Mouse (Mus musculus): Measurements from ENCODE around the gene H1foo. TPM values are rescaled to one million over a fixed set of nuclear protein-coding genes. Genes with fewer than 3 reads are reported as not detected.

The H1foo gene
- total RNA-seq, 2 experiments from 2014 or later, result not detected

DNA sequence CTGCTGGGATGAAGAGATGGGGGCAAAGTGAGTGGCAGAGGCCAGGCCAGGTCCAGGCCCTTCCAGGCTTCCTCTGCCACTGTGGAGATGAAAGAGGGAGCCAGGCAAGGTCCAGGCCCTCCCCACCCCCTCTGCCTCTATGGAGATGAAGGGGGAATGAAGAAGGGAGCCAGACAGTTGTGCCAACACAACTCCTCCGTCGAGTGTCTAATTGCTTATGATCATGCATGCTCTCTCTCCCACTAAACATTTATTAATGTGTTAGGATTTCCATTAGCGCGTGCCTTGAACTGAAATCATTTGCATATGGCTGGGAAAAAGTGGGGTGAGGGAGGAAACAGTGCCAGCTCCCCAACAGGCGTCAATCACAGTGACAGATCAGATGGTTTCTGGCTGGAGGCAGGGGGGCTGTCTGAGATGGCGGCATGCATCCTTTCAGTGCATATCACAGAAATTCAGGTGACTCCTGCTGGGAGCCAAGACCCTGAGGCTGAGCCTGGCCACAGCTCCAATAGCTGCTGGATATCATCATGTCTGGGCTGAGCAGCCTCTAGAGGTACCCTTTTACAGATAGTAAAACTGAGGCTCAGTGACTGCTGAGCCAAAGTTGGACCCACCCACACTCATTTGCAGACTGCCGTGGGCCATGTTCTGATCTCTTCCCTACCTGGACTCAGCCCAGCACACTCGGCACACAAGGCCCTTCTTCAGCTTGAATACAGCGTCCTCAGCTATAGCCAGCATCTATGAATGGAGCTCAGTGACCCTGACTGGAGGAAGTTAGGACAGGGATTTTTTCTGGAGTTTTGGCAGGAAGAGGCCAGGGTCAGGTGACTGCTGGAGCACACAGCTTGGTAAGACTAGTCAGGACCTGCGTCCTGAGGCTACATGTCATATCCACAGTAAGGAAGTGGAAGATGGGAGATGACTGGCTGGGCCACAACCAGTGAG, 17.2 kb upstream of the H1foo start:
- no peak for DNase-seq

DNA sequence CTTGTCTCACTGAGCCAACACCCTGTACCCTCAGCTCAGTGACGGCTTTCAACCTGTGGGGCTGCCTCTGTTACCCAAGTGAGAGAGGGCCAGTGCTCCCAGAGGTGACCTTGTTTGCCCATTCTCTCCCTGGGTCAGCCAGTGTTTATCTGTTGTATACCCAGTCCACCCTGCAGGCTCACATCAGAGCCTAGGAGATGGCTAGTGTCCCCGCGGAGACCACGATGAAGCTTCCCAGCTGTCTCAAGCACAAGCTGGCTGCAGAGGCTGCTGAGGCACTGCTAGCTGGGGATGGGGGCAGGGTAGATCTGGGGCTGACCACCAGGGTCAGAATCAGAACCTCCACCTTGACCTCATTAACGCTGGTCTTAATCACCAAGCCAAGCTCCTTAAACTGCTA, 14.7 kb upstream of the H1foo start:
- DNase-seq, result no peak

- no peak for DNase-seq
Observed at GRCm38 (mm10) chr6:115931639-115932038, 13.1 kb upstream of the H1foo start, which contains the start of gene Rho. TSS of gene Rho (plus strand) at chr6:115931748.

DNA sequence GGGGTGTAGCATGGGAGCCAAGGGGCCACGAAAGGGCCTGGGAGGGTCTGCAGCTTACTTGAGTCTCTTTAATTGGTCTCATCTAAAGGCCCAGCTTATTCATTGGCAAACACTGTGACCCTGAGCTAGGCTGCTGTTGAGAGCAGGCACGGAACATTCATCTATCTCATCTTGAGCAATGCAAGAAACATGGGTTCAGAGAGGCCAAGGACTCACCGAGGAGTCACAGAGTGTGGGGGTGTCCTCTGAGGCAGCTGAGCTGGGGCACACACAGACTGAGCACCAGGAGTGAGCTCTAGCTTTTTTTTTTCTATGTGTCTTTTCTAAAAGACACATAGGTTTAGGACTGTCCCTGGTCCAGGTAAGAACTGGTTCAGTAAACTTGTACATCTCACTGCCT, 12.3 kb upstream of the H1foo start:
- DNase-seq, result peak; percentile 66

DNA sequence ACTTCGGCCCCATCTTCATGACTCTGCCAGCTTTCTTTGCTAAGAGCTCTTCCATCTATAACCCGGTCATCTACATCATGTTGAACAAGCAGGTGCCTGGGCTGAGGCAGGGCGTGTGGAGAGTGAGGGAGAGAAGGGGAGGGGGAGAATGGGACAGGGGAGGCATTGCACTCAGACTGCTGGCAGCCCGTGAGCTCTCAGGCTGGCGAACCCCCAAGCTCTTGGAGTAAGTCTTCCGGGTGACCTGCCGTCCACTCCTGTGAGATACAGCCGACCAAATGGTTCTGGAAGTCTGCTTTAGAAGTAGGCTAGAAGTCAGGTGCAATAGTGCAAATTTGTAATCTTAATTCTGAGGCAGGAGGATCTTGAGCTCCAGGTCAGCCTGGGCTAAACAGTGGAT, 9.2 kb upstream of the H1foo start:
- no peak for DNase-seq

- no peak for DNase-seq
Observed at GRCm38 (mm10) chr6:115938011-115938410, 6.7 kb upstream of the H1foo start.

- no peak for DNase-seq
Observed at GRCm38 (mm10) chr6:115938798-115939197, 5.9 kb upstream of the H1foo start.

DNA sequence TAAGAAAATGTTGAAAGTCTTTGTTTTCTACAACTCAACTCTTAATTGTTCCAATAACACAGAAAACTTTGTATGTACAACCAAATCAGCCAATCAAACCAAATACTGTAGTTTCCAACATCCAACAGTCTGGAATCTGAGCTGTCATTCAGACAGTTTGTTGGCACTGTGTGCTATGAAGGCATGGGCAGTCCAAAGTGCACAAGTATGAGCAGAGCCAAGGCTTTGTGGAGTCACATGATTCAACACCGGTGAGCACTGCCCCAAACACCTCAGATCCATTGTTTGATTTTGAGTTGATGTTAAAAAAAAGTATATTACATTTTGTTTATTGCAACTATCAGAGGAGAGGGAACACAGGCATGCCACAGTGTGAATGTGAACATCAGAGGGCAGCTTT, 4.1 kb upstream of the H1foo start:
- no peak for DNase-seq

- DNase-seq, result no peak
Observed at GRCm38 (mm10) chr6:115941128-115941527, 3.6 kb upstream of the H1foo start.

DNA sequence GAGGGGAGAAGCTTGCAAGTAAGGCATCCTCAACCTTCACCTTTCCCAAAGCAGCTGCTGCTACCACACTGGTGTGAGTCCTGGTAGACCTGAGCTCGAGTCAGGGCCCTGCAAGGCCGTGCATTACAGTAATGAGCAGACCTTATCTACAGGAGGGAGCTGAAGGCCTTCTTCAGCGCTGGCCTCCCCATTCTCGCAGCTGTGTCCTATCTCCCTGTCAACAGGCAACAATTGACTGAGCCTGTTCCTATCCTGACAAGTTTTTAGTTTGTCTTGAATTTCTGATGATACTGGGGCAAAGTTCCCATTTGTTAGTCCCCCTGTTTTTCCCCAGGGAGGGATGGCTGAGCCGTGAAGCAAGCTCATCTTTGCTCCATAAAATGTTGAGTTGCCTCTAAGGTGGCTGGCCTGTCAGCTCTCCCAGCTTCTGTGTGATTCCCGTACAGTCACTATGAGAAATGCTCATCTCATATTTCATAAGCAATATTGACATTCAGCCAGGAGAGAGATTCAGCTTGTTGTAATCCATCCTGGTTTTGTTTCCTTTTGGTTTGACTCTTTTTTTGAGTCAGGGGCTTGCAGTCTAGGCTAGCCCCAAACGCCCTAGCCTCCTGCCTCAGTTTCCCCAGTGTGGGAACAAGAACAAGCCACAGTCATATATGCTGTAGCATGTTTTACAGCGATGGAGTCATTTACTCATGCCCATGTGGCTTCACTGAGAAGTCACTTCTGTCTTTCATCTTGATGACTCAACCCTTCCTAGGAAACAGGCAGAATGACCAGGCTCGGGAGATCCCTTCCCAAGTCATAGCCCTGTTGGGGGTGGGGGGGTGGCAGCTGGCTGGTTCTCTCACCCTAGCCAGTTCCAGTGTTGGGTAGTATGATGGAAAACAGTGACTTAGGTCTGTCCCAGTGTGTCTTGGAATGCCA, 975 bp upstream of the H1foo start:
- DNase-seq, result no peak

- no peak for DNase-seq
Observed at GRCm38 (mm10) chr6:115945633-115946032, 895 bp downstream of the H1foo start.

DNA sequence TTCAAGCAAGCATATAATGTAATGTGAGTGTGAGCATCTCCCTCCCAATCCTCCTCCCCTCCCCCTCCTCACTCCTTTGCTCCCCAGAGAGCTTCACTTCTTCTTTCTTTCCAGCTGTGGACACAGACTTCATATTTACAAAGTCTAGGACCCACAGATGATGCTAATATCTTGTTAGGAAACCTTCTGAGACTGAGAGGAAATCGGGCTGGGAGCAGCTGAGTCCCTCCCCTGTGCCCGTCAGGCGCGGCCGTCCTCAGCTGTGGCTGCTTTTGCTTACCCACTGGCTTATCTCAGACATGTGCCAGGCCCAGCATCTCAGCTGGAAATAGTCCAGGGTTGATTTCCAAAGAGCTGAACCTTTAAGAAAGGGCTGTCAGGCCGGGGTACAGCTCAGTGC, 1.7 kb downstream of the H1foo start:
- DNase-seq, result peak; percentile 62

DNA sequence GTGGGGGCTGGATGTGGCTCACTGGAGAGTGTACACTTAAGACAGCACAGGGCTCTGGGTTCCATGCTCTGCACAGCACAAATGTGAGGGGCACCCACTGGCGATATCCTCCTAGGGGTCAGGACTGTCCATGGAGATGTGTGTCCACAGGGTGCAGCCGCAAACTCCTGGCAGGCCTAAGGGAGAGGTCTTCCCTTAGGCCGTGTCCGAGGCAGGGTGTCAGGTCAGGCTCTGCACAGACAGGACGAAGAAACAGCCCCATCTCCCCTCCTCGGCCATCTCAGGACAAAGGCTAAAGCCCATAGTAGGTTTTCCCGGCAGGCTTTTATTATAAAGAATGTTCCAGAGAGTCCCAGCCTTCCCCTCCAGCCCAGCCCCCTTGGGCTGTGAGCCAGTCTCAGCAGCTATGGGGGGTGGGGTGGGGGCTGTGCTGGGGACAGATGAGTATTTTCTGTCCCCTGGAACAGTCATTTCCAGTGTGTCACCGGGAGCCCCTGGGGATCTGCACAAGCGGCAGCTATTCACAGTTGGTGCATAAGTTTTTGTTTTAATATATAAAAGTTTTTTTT, 9.9 kb downstream of the H1foo start:
- no peak for DNase-seq

DNA sequence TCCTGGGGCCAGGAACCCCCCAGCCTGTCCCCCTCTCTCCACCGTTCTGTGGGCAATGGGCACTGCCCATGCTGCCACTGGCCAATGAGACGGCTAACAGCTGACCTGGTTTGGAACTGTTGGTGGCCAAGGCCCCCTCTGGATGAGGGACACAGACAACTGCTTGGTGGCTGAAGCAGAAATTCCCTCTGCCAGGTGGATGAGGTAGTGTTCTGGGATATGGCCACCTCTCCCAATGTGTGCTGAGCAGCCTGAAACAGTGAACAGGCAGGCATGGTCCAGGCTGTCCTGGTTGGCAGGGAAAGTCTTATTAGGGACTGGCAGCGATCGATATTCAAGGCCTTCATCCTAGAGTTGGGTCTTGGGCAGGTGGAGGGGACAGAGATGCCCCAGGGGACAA, 10.4 kb downstream of the H1foo start:
- no peak for DNase-seq

DNA sequence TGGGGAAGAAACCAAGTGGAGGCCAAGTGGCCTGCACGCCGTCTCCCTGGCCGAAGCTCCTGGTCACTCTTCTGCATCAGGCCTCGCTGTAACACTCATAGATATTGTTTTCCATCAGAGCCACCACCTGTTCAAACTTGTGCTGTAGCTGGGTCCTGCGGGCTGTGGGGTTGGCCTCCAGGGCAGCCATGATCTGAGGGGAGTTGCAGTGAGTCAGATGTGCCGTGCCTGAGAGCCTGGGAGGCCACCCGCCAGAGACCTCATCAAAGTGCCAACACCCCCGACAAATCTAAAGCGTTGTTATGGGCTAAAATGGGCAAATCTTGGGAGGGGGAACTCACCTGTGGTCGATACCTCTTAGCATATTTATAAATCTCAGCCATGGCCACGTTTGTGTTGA, 10.9 kb downstream of the H1foo start:
- no peak for DNase-seq

DNA sequence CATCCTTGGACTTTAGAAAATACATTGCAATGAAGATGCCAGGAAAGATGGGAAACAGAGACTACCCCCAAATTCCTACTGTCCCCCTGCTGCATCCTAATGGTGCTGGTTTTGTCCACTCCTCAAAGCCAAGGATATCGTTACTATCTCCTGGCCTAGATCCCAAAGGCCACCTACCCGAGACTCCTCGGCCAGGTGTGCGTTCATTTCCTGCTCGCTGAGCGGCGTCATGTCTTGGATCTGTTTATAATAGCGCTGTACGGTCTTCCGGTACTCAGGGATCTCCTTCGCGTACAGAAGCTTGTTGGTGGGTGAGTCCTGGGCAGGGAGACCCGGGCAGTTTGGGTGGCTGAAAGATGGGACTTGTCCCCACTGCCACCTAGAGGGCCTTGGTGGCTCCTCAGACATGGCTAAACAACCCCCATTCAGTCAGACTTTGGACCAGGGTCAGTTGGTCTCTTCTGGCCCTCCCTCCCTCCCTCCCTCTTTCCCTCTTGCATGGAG, 11.7 kb downstream of the H1foo start:
- DNase-seq, result no peak

GRCm38 (mm10) chr6:115956922-115957601, 12.3 kb downstream of the H1foo start:
- peak; percentile 66 for DNase-seq

GRCm38 (mm10) chr6:115957681-115958080, 12.9 kb downstream of the H1foo start:
- peak; percentile 70 for DNase-seq

GRCm38 (mm10) chr6:115958445-115958844, 13.7 kb downstream of the H1foo start:
- DNase-seq, result no peak

DNA sequence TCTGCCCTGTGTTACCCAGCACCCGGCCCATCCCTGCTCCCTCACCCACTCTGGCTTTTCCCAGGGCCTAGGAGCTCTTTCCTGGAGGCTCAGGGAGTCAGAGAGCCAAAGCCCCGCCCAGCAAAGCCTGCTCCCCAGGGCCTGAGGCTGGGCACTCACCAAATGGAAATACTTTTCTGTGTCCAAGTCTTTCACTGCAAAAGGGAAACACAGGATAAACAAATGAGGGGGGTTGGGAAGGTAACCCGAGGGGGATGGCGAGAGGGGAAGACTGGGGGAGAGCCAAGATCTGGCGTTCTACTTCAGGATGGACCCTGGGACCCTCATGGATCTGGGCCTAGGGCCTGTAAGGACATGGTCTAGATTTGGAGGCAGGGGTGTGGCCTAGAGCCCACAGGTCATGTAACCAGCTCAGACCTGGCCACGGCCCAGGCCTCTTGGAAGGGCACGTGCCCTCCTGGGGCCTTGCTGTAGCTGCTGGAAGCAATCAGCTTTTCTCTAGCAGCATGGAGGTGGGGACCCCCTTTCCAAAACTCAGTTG, 14.5 kb downstream of the H1foo start:
- DNase-seq, result peak; percentile 89

DNA sequence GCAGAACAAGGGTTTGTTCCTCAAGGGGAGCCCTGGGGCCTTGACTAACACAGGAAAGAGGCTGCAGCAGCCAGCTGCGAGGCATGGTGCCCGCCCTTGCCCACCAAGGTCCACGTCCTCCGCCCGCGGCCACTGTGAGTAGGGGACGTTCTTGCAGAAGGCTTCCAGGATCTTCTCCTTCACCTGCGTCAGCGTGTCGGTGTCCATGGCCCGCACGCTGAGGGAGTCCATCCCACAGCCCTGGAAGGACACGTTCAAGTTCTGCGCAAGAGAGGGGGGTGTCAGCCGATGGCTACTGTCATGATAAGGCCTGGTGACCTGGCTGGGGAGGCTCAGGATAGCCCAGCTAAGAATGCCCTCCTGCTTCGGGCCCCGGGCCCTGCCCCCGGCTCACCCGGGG, 15.6 kb downstream of the H1foo start:
- no peak for DNase-seq

GRCm38 (mm10) chr6:115961743-115962142, 17.0 kb downstream of the H1foo start:
- DNase-seq, result no peak
